Mouse (Mus musculus) midbrain, embryonic 12.5 days (tissue): ENCODE measurements at regions not wholly inside any gene's neighbourhood (a gene's known extent, or its start where the extent isn't known, plus 50 kb on each side); places are given as distances from the start of the nearest gene placed in this dataset.
"Not testable (repeated sequence)": the region's sequence is repeated elsewhere in the genome, so short reads cannot be mapped to it uniquely, and the experiment has no call there.

Experiments
- ATAC-seq: fragments of 200-750 bp; cut with Nextera tagmentation; 2 replicates; pipeline ENCODE4 v1.8.0; 2017; ENCODE audit warnings: low read depth, moderate TSS enrichment, moderate library complexity; ENCODE audit not compliant: low FRiP score
- H3K27ac ChIP-seq: fragments of 300-500 bp; sonication (generic); replicated peaks from 2 replicates; pipeline ENCODE4 v1.5.1; 2016; ENCODE audit warnings: mild to moderate bottlenecking
- H3K27me3 ChIP-seq: fragments of 300-500 bp; sonication (generic); 2 replicates; pipeline ENCODE4 v1.6.1; 2016; ENCODE audit warnings: mild to moderate bottlenecking
- H3K36me3 ChIP-seq: fragments of 300-500 bp; sonication (generic); 2 replicates; pipeline ENCODE4 v1.6.1; 2016
- H3K4me1 ChIP-seq: fragments of 300-500 bp; sonication (generic); 2 replicates; pipeline ENCODE4 v1.6.1; 2016
- H3K4me2 ChIP-seq: fragments of 300-500 bp; sonication (generic); replicated peaks from 2 replicates; pipeline ENCODE4 v1.6.1; 2016; ENCODE audit warnings: mild to moderate bottlenecking, moderate library complexity
- H3K4me3 ChIP-seq: fragments of 300-500 bp; sonication (generic); 2 replicates; pipeline ENCODE4 v1.5.1; 2016; ENCODE audit warnings: mild to moderate bottlenecking
- H3K9ac ChIP-seq: fragments of 300-500 bp; sonication (generic); replicated peaks from 2 replicates; pipeline ENCODE4 v1.6.1; 2016; ENCODE audit warnings: mild to moderate bottlenecking, moderate library complexity
- H3K9me3 ChIP-seq: fragments of 300-500 bp; sonication (generic); 2 replicates; pipeline ENCODE4 v1.6.1; 2016; ENCODE audit warnings: mild to moderate bottlenecking
- WGBS: fragments of 180-500 bp; shearing (Covaris S2); methylation state at CpG from one replicate; pipeline ENCODE4 v1.1.7; 2016; 5-methylcytosine and 5-hydroxymethylcytosine counted together

DNA sequence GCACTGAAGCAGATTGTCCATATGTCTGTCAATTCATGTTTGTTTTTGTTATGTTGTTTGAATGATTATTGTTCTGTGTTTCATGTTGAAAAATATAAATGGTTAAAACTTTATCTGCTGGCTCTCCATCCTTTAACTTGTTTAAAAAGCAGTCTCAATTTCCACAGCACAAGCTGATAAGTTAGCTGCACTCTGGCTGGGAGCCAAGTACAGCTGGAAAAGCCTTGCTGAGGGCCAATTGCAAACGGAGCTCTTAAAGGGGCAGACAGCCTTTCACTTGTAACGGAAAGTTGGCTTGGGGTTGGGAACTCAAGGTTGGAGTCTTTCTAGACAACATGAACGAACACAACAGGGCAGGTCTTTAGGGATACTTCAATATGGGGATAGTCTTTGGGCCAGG lies 462.0 kb downstream of the Gm11232 start:
- 78% methylated on average over 3 of the region's 3 CpGs for WGBS
- H3K4me2 ChIP-seq, result not testable (repeated sequence)

DNA sequence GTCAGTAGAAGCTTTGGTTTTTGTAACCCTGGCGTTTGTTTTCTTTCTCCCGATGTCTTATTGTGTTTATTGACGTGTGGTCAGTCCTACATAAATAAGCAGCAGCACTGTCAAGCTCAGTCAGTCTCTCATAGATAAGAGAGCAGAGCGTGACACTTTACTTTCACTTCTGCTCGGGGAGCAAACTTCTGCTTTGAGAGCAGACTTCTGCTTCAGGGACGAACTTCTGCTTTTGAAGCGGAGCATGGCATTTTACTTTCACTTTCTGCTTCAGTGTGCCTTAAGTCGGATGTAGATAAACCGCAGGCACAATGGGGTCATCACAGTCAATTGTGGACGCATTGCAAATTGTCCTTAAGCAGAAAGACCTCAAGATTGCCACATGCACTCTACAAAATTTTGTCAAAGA lies 466.0 kb downstream of the Gm11232 start:
- Histone ChIP-seq H3K9ac (no peak overlapping the region), H3K4me1 (no peaks in the 10 kb centered on the region), H3K27me3 (no peaks in the 10 kb centered on the region), H3K27ac (no peak overlapping the region), H3K4me3 (no peak overlapping the region), H3K4me2 (no peak overlapping the region), H3K36me3 (no peaks in the 10 kb centered on the region), H3K9me3 (peaks cover 13% of the 10 kb centered on the region; the same call in 1 of the 2 replicates)
- ATAC-seq, result no peak
- 89% methylated on average over 10 of the region's 10 CpGs for WGBS

More for the DNA sequence above, 462.0 kb downstream of the Gm11232 start:
- H3K27ac ChIP-seq, H3K4me3 ChIP-seq, ATAC-seq, H3K9me3 ChIP-seq, H3K9ac ChIP-seq, H3K4me1 ChIP-seq, H3K27me3 ChIP-seq, H3K36me3 ChIP-seq: not testable (repeated sequence)

DNA sequence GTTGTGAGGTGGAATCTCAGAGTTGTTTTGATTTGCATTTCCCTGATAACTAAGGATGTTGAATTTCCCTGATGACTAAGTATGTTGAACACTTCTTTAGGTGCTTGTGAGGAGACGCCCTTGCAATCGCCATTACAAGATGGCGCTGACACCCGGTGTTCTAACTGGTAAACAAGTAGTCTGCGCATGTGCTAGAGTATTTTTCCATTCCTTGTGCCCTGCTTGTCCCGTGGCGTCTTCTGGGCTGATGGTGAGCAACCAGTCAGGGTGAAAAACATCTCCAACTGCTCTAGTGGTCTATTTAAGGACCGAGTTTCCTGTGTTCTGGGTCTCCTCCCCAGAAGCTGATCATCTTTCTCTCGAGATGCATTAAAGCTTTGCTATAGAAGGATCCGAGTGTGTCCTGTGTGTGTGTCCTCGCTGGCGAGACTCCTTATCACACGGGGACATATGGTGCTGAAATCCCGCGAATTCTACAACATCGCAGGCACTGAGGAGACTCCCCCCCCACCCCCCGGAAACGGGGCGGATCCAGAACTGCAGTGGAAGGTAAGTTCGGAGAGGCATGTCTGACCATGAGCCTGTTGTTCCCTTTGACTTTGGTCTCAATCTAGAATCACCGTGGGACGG lies 466.5 kb downstream of the Gm11232 start:
- 95% methylated on average over 22 of the region's 22 CpGs for WGBS
- peaks cover 13% of the 10 kb centered on the region; the same call in 1 of the 2 replicates for H3K9me3 ChIP-seq
- ATAC-seq, result not testable (repeated sequence)

DNA sequence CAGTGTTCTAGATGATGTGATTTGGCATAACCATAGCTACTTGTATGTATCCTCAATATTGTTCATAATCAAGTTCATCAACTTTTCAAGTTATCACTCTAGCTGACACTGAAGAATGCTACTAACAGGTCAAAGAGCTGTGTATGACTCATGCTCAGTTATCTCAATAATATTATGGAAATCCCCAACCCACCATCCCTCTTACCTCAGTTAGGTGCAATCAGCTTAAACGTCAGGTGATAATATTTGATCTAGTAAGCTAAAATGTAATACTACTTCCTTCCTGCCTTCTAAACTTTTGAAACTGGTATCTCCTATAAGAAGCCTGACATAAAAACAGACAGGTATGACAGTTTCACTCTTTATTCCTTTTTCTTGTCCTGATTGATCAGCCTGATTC lies 474.6 kb downstream of the Gm11232 start:
- Histone ChIP-seq H3K4me2 (no peak overlapping the region), H3K4me3 (no peak overlapping the region), H3K4me1 (no peaks in the 10 kb centered on the region), H3K9me3 (peaks cover 4% of the 10 kb centered on the region; the same call in 1 of the 2 replicates), H3K27ac (no peak overlapping the region), H3K36me3 (no peaks in the 10 kb centered on the region), H3K9ac (no peak overlapping the region), H3K27me3 (no peaks in the 10 kb centered on the region)
- no peak for ATAC-seq
- WGBS, result 86% methylated on average over 1 of the region's 1 CpGs

More for the DNA sequence above, 466.5 kb downstream of the Gm11232 start:
- not testable (repeated sequence) for H3K27me3 ChIP-seq, H3K4me1 ChIP-seq, H3K9ac ChIP-seq, H3K4me3 ChIP-seq, H3K27ac ChIP-seq, H3K36me3 ChIP-seq, H3K4me2 ChIP-seq

DNA sequence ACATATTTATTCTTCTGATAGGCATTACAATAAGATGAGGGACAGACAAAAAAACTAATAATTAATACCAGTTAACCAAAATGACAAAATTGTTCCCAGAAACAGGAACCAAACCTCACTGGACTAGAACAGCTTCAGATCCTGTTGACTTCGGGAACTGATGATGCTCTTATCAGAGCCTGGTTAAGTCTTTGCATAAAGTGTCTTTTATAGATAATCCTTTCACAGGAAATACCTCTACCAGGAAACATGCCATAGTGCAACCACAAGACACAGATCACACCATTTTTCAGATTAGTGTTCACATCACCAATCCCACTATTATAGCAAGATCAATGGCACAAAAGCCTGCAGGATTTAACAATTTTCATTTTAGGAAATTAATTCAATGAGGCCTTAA lies 478.1 kb downstream of the Gm11232 start:
- ATAC-seq, result no peak
- H3K4me1 ChIP-seq, result no peaks in the 10 kb centered on the region
- no peak overlapping the region for H3K4me2 ChIP-seq
- H3K27ac ChIP-seq, result no peak overlapping the region
- no peak overlapping the region for H3K4me3 ChIP-seq
- H3K9ac ChIP-seq, result no peak overlapping the region
- no peaks in the 10 kb centered on the region for H3K27me3 ChIP-seq
- 94% methylated on average over 1 of the region's 1 CpGs for WGBS
- no peaks in the 10 kb centered on the region for H3K9me3 ChIP-seq
- no peaks in the 10 kb centered on the region for H3K36me3 ChIP-seq

DNA sequence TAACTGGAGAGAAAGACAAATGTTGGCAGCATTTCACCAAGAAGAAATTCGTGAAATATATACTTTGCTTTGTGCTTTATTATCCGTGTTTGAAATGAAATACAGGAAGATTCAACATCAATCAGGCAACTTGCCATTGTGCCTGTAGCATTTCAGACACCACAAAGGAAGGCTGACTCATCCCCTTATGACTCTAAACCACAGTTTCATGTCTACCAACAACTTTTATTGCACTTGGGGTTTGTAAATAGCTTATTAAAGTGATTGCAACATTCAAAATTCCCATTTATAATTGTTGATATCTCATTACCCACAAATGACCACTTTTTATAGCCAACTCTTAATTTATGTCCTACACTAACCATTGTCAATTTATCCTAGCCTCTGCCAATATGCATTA lies 497.9 kb downstream of the Gm11232 start:
- H3K9me3 ChIP-seq, result no peaks in the 10 kb centered on the region

DNA sequence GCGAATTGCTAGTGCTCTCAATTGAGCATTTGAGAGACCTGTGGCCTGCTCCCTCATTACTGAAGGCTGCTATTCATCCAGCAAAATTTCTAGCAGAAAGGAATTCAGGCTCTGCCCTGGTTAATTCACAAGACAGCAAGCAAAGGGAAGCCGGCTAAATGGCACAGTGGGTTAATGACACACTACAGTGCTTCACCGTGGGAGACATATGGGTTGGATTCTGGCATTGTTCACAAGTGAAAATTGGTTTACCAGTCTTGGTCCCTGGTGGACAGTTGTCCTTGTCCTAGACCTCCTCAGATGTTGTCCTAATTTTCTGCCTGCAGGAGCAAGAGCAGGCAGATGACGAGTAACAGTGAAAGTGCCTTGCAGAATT lies 527.3 kb downstream of the Gm11232 start:
- 10% methylated on average over 4 of the region's 4 CpGs for WGBS

More for the DNA sequence above, 497.9 kb downstream of the Gm11232 start:
- WGBS, result 90% methylated on average over 2 of the region's 2 CpGs
- no peaks in the 10 kb centered on the region for H3K36me3 ChIP-seq
- no peak overlapping the region for H3K27ac ChIP-seq
- no peaks in the 10 kb centered on the region for H3K27me3 ChIP-seq
- no peak overlapping the region for H3K4me3 ChIP-seq
- no peak overlapping the region for H3K9ac ChIP-seq
- H3K4me2 ChIP-seq, result no peak overlapping the region
- H3K4me1 ChIP-seq, result no peaks in the 10 kb centered on the region
- ATAC-seq, result no peak

DNA sequence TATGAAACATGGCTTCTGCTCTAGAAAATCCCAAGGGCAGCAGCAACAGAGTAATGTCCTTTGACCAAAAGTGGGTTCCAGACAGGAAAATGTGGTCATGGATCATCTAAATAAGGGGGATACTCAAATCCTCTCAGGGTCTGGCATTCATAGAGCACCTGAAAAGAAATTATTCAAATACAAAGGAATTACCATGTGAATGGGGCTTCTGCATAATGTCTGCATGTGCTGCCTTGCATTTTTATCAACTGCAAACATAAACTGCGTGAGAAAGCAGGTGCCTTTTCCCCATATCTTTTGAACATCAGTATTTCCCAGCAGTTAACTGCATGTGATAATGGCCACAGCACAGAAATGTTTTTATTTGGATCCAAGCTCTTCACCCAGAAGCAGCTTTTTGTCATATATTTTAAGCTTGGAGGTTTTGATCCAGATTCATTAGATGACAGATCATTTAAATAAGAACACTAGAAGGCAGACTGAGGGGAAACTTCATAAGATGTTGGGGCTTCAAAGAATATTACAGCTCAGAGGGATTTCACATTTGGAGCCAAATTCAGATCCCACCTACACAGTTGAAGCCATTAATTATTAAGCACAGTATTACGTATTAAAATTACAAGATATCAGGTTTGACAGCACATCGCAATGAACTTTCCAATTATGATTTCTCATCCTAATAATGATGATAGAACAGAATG lies 527.8 kb downstream of the Gm11232 start:
- Histone ChIP-seq H3K4me2 (no peak overlapping the region), H3K9ac (no peak overlapping the region), H3K36me3 (no peaks in the 10 kb centered on the region), H3K9me3 (no peaks in the 10 kb centered on the region), H3K4me3 (no peak overlapping the region), H3K27me3 (no peaks in the 10 kb centered on the region), H3K27ac (peak overlapping the region; percentile 79), H3K4me1 (peaks cover 10% of the 10 kb centered on the region)
- ATAC-seq, result peak; percentile 88
- WGBS, result 50% methylated on average over 3 of the region's 3 CpGs

More for the DNA sequence above, 527.3 kb downstream of the Gm11232 start:
- peak; percentile 92 for ATAC-seq
- no peak overlapping the region for H3K4me3 ChIP-seq
- peak overlapping the region; percentile 79 for H3K27ac ChIP-seq
- H3K9me3 ChIP-seq, result no peaks in the 10 kb centered on the region
- no peak overlapping the region for H3K4me2 ChIP-seq
- no peaks in the 10 kb centered on the region for H3K27me3 ChIP-seq
- H3K4me1 ChIP-seq, result peaks cover 10% of the 10 kb centered on the region
- H3K9ac ChIP-seq, result no peak overlapping the region
- no peaks in the 10 kb centered on the region for H3K36me3 ChIP-seq

DNA sequence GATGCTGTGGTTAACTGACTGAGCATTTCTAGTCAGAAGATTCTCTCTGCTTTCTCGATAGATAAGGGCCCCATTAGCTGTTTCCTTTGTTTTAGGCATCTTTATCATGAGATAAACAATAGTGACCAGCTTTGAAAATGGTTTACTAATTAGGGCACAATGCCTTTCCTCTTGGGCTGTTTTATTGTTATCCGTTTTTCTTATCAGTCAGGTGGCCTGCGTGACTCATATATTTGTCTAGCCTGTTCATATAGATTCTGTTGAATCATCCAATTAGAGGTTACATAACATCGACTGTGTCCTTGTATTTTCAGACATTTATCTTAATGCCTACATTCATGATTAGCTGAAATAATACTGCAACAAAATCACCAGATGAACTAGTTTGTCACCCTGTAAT lies 531.1 kb downstream of the Gm11232 start:
- Histone ChIP-seq H3K4me1 (peaks cover 7% of the 10 kb centered on the region), H3K4me2 (no peak overlapping the region), H3K9me3 (no peaks in the 10 kb centered on the region), H3K27me3 (no peaks in the 10 kb centered on the region), H3K27ac (no peak overlapping the region), H3K4me3 (no peak overlapping the region), H3K36me3 (no peaks in the 10 kb centered on the region), H3K9ac (no peak overlapping the region)
- ATAC-seq, result no peak
- 86% methylated on average over 4 of the region's 4 CpGs for WGBS

DNA sequence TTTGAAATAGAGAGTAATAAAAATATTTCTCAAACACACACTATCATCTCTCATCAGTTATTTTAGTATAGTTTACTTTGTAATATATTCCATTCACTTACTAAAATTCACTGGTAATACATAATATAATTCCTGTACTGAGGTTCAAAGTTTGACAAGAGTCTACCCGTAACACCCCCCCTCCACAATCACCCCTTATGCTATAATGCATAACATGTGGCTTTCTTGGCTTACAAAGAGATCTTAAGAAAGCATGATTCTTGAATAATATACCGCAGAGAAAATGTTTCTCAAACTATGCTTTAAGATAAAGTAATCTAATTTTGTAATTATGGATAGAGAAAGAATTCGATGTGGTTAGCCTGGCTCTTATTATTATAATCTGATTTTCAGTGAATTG lies 539.7 kb downstream of the Gm11232 start:
- H3K4me1 ChIP-seq, result no peaks in the 10 kb centered on the region
- no peak overlapping the region for H3K9ac ChIP-seq
- H3K27me3 ChIP-seq, result no peaks in the 10 kb centered on the region
- H3K36me3 ChIP-seq, result no peaks in the 10 kb centered on the region
- no peak for ATAC-seq
- H3K27ac ChIP-seq, result no peak overlapping the region
- H3K4me3 ChIP-seq, result no peak overlapping the region
- WGBS, result 77% methylated on average over 3 of the region's 3 CpGs
- H3K9me3 ChIP-seq, result no peaks in the 10 kb centered on the region
- H3K4me2 ChIP-seq, result no peak overlapping the region

DNA sequence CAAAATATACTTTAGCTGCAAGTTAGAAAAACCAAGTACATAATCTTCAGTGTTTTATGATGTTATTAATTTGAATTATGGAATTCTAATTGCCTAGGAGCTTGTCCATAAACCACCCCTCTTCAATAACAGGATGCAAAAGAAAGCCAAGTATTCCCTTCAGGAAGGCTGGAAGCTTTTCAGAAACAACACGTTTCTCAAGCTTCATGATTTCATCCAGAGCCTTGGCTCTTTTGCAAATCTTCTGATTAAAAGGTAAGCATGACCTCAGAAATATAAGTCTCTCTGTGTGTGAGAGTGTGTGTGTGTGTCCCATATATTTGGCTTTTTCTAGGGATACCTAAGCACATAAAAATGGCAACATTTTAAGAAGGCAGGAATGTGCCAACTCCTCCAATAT lies 570.0 kb downstream of the Gm11232 start:
- no peaks in the 10 kb centered on the region for H3K27me3 ChIP-seq
- H3K36me3 ChIP-seq, result no peaks in the 10 kb centered on the region
- H3K27ac ChIP-seq, result no peak overlapping the region
- H3K9ac ChIP-seq, result no peak overlapping the region
- H3K4me3 ChIP-seq, result no peak overlapping the region
- no peak for ATAC-seq
- no peaks in the 10 kb centered on the region for H3K4me1 ChIP-seq
- no peak overlapping the region for H3K4me2 ChIP-seq
- 70% methylated on average over 1 of the region's 1 CpGs for WGBS
- no peaks in the 10 kb centered on the region for H3K9me3 ChIP-seq

DNA sequence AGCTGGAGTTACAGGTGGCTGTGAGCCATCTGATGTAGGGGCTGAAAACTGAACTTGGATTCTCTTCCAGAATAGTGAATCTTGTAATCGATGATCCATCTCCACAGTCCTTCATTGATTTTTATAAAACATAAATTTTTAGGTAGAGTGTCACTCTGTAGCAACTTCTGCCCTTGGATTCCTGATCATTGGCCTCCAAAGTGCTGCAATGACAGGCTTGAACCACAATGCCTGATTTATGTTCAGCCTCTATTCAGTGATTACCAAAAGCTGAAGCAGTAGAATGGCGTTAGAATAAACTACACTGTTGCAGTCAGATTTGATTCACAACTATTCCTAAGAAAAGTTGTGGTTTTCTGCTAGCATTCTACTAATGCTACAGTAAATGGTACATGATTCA lies 580.1 kb downstream of the Gm11232 start:
- Histone ChIP-seq H3K27me3 (no peaks in the 10 kb centered on the region), H3K9me3 (no peaks in the 10 kb centered on the region), H3K36me3 (no peaks in the 10 kb centered on the region), H3K27ac (no peak overlapping the region), H3K9ac (no peak overlapping the region), H3K4me2 (no peak overlapping the region), H3K4me3 (no peak overlapping the region), H3K4me1 (no peaks in the 10 kb centered on the region)
- no peak for ATAC-seq
- WGBS, result 92% methylated on average over 2 of the region's 2 CpGs
